In genomic region chr2:6540825-6541224, GRCm38 (mm10) we compare ENCODE assay signal across 16 mouse cellular contexts.
A peak's percentile ranks its signal among the peaks of the same experiment; 100 is the strongest.
DNase-seq lines count a peak whose midpoint lies in the region; ATAC-seq and TF ChIP-seq lines count a peak whose summit lies in the region.
"Had no signal": no experiment of that assay in that cellular context is flagged by ENCODE, and none has a peak within 500 bp of the region (broad histone marks: within the 10 kb centered on the region; RNA-seq: fewer than 3 reads in every experiment).

No protein-coding gene starts in this region.

- ATAC-seq in embryonic facial prominence, embryonic 12.5 days (ENCODE audit: insufficient number of reproducible peaks, insufficient read depth, low FRiP score, low TSS enrichment): peak; percentile 41; the same call in 1 of the 2 replicates
- ATAC-seq in heart, embryonic 15.5 days (replicated peaks; ENCODE audit: insufficient number of reproducible peaks, insufficient read depth, low FRiP score, low read depth): 0 out of 2 replicates have a peak, but pooled peaks have one; percentile 39

- no peak for TF ChIP-seq CTCF in layer of hippocampus, adult 2 months (conservative IDR thresholded peaks at IDR 0.05)

- no peak overlapping the region for H3K4me3 ChIP-seq in embryonic facial prominence, embryonic 12.5 days
- H3K4me3 ChIP-seq in embryonic facial prominence, embryonic 10.5 days: no peak overlapping the region
- H3K4me3 ChIP-seq in heart, embryonic 15.5 days: no peak overlapping the region
- no peak overlapping the region for H3K4me3 ChIP-seq in layer of hippocampus, adult 2 months
- H3K4me3 ChIP-seq: heart, adult 2 months had no signal

- H3K9me3 ChIP-seq in embryonic facial prominence, embryonic 12.5 days: no peaks in the 10 kb centered on the region
- no peaks in the 10 kb centered on the region for H3K9me3 ChIP-seq in embryonic facial prominence, embryonic 10.5 days
- H3K9me3 ChIP-seq in heart, embryonic 15.5 days (replicated peaks): no peaks in the 10 kb centered on the region

- no peaks in the 10 kb centered on the region for H3K27me3 ChIP-seq in embryonic facial prominence, embryonic 12.5 days
- H3K27me3 ChIP-seq in embryonic facial prominence, embryonic 10.5 days (replicated peaks; ENCODE audit: low read depth, poor library complexity, severe bottlenecking): no peaks in the 10 kb centered on the region
- H3K27me3 ChIP-seq in heart, embryonic 15.5 days: no peaks in the 10 kb centered on the region

- no peak for DNase-seq in embryonic facial prominence, embryonic 10.5 days (ENCODE audit: low spot score)
- DNase-seq in heart, adult 18-20 months: no peak
- peak in 1 of 2 experiments; percentile 14 for DNase-seq in layer of hippocampus, adult 2 months (ENCODE audit: low spot score in 2 of 2)
- no peak for DNase-seq in layer of hippocampus, postnatal 14 days (ENCODE audit: low spot score in 2 of 2)
- peak; percentile 21 for DNase-seq in testis, postnatal 10 days (ENCODE audit: low spot score)
- no peak for DNase-seq in testis, postnatal 14 days (ENCODE audit: low spot score)
- DNase-seq: adrenal gland, adult 2 months; cerebellum, adult 8-10 months; gastrocnemius, postnatal 10 days; kidney, adult 11 months; kidney, postnatal 10 days; midbrain, embryonic 14.5 days; retina, postnatal 1 day had no signal

- no peak overlapping the region for H3K27ac ChIP-seq in embryonic facial prominence, embryonic 12.5 days
- no peak overlapping the region for H3K27ac ChIP-seq in embryonic facial prominence, embryonic 10.5 days (replicated peaks)
- peak overlapping the region; percentile 49 for H3K27ac ChIP-seq in heart, embryonic 15.5 days
- H3K27ac ChIP-seq in layer of hippocampus, adult 2 months: peak overlapping the region; percentile 37
- H3K27ac ChIP-seq: heart, adult 2 months had no signal

- H3K9ac ChIP-seq in embryonic facial prominence, embryonic 12.5 days: no peak overlapping the region
- no peak overlapping the region for H3K9ac ChIP-seq in heart, embryonic 15.5 days

- WGBS in embryonic facial prominence, embryonic 12.5 days: 89% methylated on average over 5 of the region's 6 CpGs
- 82% methylated on average over 6 of the region's 6 CpGs for WGBS in embryonic facial prominence, embryonic 10.5 days
- 84% methylated on average over 5 of the region's 6 CpGs for WGBS in heart, embryonic 15.5 days

- no peaks in the 10 kb centered on the region for H3K36me3 ChIP-seq in embryonic facial prominence, embryonic 12.5 days
- no peaks in the 10 kb centered on the region for H3K36me3 ChIP-seq in embryonic facial prominence, embryonic 10.5 days (replicated peaks)
- no peaks in the 10 kb centered on the region for H3K36me3 ChIP-seq in heart, embryonic 15.5 days

- H3K4me1 ChIP-seq in embryonic facial prominence, embryonic 12.5 days: no peaks in the 10 kb centered on the region
- 0 out of 2 replicates have a peak, but pooled peaks cover 4% of the 10 kb centered on the region for H3K4me1 ChIP-seq in embryonic facial prominence, embryonic 10.5 days
- H3K4me1 ChIP-seq in heart, embryonic 15.5 days (replicated peaks): peaks cover 29% of the 10 kb centered on the region

- H3K4me2 ChIP-seq in embryonic facial prominence, embryonic 12.5 days (replicated peaks): no peak overlapping the region
- no peak overlapping the region; the same call in 1 of the 2 replicates for H3K4me2 ChIP-seq in heart, embryonic 15.5 days

Comparison
In these comparisons a context has a peak if more than half of its experiments do, and no peak if none do; other contexts are left out.
1. H3K27ac ChIP-seq: peak in heart, embryonic 15.5 days (single experiment) and layer of hippocampus, adult 2 months (single experiment); none in embryonic facial prominence, embryonic 12.5 days (single experiment) and embryonic facial prominence, embryonic 10.5 days (single experiment).